ENCODE assay signal across 9 mouse cellular contexts in genomic region chr14:62464966-62465365, GRCm38 (mm10). TPM values are rescaled to one million over a fixed set of nuclear protein-coding genes. Genes with fewer than 3 reads are reported as not detected.
DNase-seq lines count a peak whose midpoint lies in the region; ATAC-seq and TF ChIP-seq lines count a peak whose summit lies in the region.
"Had no signal": no experiment of that assay in that cellular context is flagged by ENCODE, and none has a peak within 500 bp of the region (broad histone marks: within the 10 kb centered on the region; RNA-seq: fewer than 3 reads in every experiment).

No protein-coding gene starts in this region.

- intact Hi-C loops in left cerebral cortex, postnatal 14 days (cut with DNase I) = no loop called here

- ATAC-seq in neural tube, embryonic 13.5 days (ENCODE audit: low read depth) = no peak

- H3K27me3 ChIP-seq in cerebellum, adult 2 months (ENCODE audit: control insufficient read depth, insufficient read depth, low read length) = no peaks in the 10 kb centered on the region
- H3K27me3 ChIP-seq in neural tube, embryonic 13.5 days = peaks cover 3% of the 10 kb centered on the region

- no peak overlapping the region for H3K27ac ChIP-seq in cerebellum, adult 2 months (ENCODE audit: insufficient read depth, low read length)
- H3K27ac ChIP-seq in neural tube, embryonic 13.5 days (replicated peaks) = no peak overlapping the region

- H3K4me3 ChIP-seq in cerebellum, adult 2 months (replicated peaks; ENCODE audit: insufficient read depth, low read depth, low read length) = no peak overlapping the region
- H3K4me3 ChIP-seq in neural tube, embryonic 13.5 days = no peak overlapping the region

- H3K9ac ChIP-seq in neural tube, embryonic 13.5 days = no peak overlapping the region

- H3K4me2 ChIP-seq in neural tube, embryonic 13.5 days = peak overlapping the region; percentile 22; the same call in 1 of the 2 replicates

- H3K9me3 ChIP-seq in neural tube, embryonic 13.5 days = no peaks in the 10 kb centered on the region
- H3K9me3 ChIP-seq: G1E had no signal

- peak; percentile 15 to 19 for DNase-seq in layer of hippocampus, postnatal 36 days
- DNase-seq in layer of hippocampus, postnatal 25 days (ENCODE audit: extremely low spot score in 1 of 2, low spot score in 1 of 2) = no peak
- DNase-seq in cerebellum, adult 2 months = peak; percentile 46 to 47
- peak; percentile 18 for DNase-seq in heart, adult 8-10 months (ENCODE audit: low spot score)
- DNase-seq in kidney, adult 8-10 months = peak; percentile 89 to 91
- no peak for DNase-seq in left cerebral cortex, postnatal 14 days (ENCODE audit: low spot score in 2 of 2)
- DNase-seq in urinary bladder, postnatal 25 days (ENCODE audit: low spot score) = no peak

- no peaks in the 10 kb centered on the region for H3K36me3 ChIP-seq in neural tube, embryonic 13.5 days
- H3K36me3 ChIP-seq: G1E had no signal

- WGBS in cerebellum, adult 2 months = 7% methylated on average over 9 of the region's 9 CpGs
- WGBS in neural tube, embryonic 13.5 days = 21% methylated on average over 9 of the region's 9 CpGs

- H3K4me1 ChIP-seq in cerebellum, adult 2 months (ENCODE audit: control insufficient read depth, insufficient read depth, low read length) = peaks cover 10% of the 10 kb centered on the region
- H3K4me1 ChIP-seq in neural tube, embryonic 13.5 days (replicated peaks) = 0 out of 2 replicates have a peak, but pooled peaks cover 5% of the 10 kb centered on the region

- no peak for TF ChIP-seq POLR2A in cerebellum, adult 2 months (IDR thresholded peaks at IDR 0.05; ENCODE audit: borderline replicate concordance, insufficient read depth, low read length)

- no peak for TF ChIP-seq CTCF in cerebellum, adult 2 months (IDR thresholded peaks at IDR 0.05; ENCODE audit: borderline replicate concordance, insufficient read depth, low read depth, low read length)

RNA-seq across cellular contexts. Expression of gene Gucy1b2, which starts 8.9 kb away (rescaled TPM):
- under 1 TPM; 0.38 to 0.55 TPM for total RNA-seq in layer of hippocampus, postnatal 36 days (2021)
- under 1 TPM in 1 of 2 experiments, not detected in 1; 0.39 TPM for total RNA-seq in layer of hippocampus, postnatal 25 days (2021)
- polyA plus RNA-seq in cerebellum, adult 2 months (2012; rRNA removed) = 0.11 and 0.19 TPM in 2 replicates
- total RNA-seq in heart, adult 8-10 months (2022) = under 1 TPM in 1 of 4 experiments, not detected in 3; 0.28 TPM
- 0.25 and 0.32 TPM in 2 replicates for polyA plus RNA-seq in neural tube, embryonic 13.5 days (2015; fragmentation: Nextera tagmentation; extraction: Ambion mirVana)
- under 1 TPM; 0.18 to 0.27 TPM for total RNA-seq in left cerebral cortex, postnatal 14 days (2021)
- total RNA-seq: G1E had no signal
- polyA plus RNA-seq: G1E had no signal

Comparison
In these comparisons a context has a peak if more than half of its experiments do, and no peak if none do; other contexts are left out.
1. DNase-seq: peak in layer of hippocampus, postnatal 36 days (2 of 2), cerebellum, adult 2 months (2 of 2), heart, adult 8-10 months (single experiment) and kidney, adult 8-10 months (2 of 2); none in layer of hippocampus, postnatal 25 days (0 of 2), left cerebral cortex, postnatal 14 days (0 of 2) and urinary bladder, postnatal 25 days (single experiment).